Mouse (Mus musculus): Measurements from ENCODE around the gene Med25.

Gene Med25

DNA sequence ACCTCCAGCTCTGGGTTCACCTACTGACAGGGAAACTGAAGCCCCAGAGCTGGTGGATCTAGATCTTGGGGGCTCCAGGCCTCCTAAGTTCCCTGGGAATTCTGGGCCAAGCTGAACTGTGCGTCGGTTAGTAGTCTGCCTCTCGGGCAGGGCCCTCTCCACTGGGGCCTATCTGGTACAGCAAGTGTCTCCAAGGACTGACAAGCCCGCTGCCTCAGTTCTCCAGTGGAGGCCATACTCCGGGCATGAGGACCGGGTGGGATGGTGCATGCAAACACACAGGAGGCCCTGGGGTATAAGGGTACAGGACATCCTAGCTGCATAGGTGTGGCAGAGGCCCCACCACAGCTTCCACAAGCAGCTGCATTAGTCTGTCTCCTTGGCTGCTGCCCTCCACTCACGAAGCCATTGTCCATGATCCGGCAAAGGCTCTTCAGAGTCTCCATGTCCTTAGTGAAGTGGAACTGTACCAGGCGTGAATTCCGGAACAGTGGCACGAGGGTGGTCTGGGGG, 28.5 kb downstream of the Med25 start:
- DNase-seq (ENCODE audit: low read depth, low spot score) = no peak

DNA sequence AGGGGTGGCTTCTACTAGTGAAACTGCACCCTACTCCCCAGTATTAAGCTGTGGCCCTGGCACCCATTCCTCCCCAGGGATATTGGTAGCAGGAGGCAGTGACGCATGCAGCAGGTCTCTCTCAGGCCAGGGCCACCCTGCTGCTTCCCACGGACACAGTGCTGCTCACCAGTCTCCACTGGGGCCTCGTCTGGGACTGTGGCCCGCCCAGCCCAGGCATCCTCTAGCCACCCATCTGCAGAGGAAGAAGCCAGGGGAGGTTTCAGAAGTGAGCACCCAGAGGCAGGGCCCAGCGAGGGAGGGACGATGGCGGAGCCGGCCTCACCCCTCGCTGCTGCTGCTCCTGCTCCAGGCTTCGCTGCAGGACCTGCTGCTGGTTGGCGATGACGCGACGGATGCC, 29.3 kb downstream of the Med25 start:
- no peak for DNase-seq (ENCODE audit: low read depth, low spot score)

DNA sequence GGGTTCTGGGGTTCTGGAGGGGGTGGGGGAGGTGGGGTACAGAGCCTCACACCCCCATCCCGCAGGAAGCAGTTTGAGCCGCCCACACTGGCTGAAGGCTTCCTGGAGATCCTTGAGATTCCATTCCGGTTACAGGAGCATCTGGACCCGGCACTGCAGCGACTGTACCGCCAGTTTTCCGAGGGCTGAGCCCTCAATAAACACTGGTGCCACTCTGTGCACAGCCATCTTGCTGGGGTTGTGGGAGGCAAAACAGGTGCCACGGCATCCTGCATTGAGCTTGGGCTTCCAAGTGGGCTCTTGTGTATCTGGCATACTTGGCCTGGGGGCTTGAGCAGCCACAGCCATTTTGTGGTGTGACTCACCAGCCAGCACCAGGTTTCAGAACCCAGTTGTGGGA, 30.1 kb downstream of the Med25 start:
- DNase-seq (ENCODE audit: low read depth, low spot score) = no peak

DNA sequence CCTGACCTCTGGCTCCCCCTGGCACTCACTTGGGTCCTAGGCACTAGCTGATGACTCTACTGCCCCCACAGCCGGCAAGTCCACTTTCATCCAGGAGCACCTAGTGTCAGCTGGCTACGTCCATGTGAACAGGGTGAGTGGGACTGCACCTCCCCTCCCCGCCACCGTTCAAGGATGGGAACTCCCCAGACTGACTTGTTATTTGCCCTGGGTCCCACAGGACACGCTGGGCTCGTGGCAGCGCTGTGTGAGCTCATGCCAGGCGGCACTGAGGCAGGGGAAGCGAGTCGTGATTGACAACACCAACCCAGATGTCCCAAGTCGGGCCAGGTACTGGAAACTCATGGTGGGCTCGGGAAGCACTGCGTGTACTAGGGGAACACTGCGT, 31.1 kb downstream of the Med25 start:
- DNase-seq (ENCODE audit: low read depth, low spot score) = no peak

DNA sequence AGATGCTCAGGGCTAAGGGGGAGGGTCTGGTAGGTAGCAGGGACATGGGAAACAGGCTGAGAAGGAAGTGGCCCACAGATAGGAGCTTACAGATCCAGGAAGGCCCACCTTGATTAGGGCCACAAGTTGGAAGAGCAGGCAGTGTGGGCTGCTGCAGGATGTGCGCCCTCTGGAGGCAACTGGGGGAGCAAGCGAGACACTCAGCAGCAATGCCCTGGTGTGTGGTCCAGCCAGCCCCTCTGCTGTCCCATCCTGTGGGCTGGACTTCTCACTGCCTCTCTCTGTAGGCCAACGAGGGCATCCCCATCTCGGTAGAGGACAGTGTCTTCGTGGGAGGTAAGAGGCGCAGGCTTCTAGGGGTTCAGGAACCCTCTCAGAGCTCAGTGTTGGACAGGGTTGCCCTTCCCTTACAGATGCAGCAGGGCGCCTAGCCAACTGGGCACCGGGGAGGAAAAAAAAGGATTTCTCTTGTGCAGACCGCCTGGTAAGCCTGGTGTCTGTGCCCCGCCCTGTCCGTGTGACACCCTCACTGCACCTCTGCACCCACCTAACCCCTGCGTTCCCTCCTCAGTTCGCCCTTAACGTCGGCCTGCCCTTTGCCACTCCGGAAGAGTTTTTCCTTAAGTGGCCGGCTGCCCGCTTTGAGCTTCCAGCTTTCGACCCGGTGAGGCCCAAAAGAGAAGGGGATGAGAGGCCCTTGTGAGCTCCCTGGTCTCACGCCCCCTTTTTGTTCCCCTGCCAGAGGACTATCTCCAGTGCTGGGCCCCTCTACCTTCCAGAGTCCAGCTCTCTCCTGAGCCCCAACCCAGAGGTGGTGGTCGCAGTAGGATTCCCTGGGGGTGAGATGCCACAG, 31.7 kb downstream of the Med25 start:
- DNase-seq (ENCODE audit: low read depth, low spot score) = peak; percentile 61

DNA sequence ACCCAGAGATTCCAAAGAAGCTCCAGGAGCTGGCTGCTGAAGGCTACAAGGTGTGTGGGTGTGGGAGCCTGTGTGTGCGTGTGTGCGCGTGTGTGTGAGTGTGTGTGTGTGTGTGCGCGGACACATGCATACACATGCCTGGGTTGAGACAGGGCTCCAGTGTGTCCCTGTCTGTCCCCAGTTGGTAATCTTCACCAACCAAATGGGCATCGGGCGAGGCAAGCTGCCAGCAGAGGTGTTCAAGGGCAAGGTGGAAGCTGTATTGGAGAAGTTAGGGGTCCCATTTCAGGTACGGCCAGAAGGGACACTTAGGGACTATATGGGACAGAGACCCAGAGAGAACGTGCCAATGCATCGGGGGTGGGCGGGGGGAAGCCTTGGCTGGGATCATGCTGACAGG, 32.6 kb downstream of the Med25 start:
- no peak for DNase-seq (ENCODE audit: low read depth, low spot score)

DNA sequence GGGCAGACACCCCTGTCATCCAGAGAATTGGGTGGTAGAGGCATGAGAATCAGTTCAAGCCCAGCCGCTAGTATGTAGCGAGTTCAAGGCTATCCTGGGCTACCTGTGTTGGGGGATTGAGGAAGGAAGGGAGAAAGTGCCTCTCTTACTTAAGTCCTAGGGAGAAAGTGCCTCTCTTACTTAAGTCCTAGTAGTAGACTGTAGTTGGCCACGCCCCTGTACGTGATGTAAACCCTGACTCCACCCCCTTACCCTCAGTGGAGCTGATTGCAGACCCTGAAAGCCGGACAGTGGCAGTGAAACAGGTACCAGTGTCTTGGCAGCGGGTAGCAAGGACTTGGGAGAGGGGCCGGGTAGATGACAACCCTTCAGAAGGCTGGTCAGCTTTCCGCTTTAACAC, 34.6 kb downstream of the Med25 start:
- peak; percentile 63 for DNase-seq (ENCODE audit: low read depth, low spot score)

DNA sequence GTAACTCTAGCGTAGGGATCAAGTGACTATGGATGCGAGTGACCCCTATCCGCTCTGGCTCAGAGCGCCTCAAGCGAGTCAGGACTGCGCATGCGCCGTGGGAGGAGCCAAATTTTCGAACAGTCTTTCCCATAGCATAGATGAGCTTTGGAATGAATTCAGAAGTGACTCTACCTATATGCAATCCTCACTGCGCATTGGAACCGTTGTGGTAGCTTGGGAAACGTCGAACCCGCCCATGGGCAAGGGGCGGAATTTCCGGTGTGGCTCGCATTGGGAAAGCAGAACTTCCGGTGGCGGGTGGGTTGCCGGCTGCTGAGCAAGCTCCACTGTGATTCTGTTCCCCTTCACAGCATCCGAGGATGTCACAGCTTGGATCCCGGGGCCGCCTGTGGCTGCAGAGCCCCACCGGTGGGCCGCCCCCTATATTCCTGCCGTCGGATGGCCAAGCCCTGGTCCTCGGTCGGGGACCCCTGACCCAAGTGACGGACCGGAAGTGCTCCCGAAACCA, 35.4 kb downstream of the Med25 start, which contains the start of gene Pnkp:
Gene Pnkp (plus strand): TSS at position 98 of the 511 bp plus-strand sequence.
- peak; percentile 86 for DNase-seq (ENCODE audit: low read depth, low spot score)

DNA sequence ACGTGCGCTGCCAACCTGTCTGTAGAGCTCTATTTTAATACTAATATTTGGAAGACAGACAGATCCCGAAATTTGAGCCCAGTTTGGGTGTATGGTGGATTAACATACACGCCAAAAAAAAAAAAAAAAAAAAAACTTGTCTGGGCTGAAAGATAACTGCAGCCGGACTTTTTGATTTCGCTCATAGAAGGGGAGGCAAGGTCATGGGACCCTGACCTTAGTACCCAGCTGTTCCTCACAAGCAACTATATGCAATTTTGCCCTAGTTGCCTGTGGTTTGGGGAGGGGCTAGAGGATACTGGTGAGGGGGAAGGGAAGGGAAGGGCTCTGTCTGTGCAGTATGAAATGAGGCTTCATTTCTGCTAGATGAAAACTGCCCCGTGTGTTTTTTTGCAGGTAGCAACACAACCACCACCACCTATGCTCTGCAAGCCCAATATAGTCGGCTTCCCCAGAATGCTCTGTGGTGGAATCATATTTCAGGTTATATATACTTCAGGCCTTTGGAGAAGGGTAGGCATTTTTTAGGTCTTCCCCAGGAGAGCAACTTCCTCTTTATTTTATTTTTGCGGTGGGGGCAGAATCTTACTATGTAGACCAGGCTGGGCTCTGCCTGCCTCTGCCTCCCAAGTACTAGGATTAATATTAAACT, 36.1 kb downstream of the Med25 start:
- DNase-seq (ENCODE audit: low read depth, low spot score) = no peak

DNA sequence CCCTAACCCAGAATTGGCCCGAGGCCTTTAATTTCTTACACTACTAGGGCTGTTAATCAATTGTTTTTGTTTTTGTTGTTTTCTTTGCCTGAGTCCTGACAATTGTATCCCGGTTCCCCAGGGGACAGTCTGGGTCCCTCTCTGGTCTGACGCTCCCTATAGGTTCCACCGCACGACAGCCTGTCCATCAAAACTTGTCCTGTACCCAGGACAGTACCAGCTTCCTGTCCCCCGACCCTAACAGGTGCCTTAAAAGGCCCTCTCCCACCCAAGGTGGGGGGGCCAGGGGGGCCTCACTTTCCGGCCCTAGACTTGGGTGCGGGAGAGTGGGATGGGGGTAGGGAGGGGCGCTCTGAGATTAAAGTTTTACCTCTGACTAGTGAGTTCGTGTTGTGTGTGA, 37.5 kb downstream of the Med25 start:
- no peak for DNase-seq (ENCODE audit: low read depth, low spot score)

DNA sequence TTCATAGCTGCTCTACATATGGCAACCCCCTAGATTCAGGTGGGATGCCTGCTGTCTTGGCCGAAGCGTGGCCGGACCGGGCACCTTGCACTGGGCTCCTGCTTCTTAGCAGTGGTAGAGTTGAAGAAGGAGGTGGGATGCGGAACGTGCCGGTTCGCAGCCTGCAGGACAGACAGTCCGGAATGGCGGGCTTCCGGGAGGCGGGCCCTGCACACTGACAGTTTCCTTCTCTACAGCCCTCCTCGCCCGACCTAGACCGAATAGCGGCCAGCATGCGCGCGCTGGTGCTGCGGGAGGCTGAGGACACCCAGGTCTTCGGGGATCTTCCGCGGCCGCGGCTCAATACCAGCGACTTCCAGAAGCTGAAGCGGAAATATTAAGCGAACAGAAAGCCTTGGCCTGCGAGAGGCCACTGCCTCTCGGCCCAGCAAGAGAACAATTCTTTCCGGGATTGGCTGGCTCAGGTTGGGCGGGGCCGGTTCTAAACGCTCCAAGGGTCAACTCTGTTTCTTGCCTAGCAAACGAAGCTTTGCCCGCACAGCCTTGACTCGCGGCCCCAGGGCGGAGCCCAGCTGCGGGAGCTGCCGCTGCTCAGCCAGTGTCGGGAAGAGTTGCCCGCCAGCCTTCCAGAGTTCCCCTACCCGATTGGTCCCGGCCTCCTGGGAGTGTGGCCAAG, 38.0 kb downstream of the Med25 start:
- DNase-seq (ENCODE audit: low read depth, low spot score) = peak; percentile 82

DNA sequence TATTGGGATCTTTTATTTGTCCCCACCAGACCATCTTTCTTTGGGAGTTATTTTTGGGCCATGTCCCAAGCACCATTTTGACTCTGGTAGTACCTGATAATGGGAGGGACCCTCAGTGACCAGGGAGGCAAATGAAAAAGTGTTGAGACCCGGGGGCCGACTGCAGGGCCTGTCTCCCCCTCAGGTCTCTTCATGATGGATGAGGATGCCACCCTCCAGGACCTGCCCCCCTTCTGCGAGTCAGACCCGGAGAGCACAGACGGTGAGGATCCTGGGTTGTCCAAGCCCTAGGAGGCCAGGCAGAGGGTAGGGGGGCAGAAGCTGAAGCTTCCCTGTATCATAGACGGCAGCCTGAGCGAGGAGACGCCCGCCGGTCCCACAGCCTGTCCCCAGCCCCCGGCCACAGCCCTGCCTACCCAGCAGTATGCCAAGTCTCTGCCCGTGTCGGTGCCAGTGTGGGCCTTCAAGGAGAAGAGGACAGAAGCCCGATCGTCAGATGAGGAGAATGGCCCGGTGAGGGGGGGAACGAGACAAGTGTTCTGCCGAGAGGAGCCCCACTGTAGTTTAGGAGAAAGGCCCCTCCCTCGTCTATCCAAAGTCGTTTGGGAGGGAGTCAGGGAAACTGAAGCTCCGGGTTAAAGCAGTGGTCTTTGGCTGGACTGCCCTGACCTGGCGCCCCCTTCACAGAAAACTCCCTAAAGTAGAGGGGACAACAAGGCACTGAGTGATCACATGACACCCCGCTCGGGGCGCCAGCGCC, 38.7 kb downstream of the Med25 start:
- DNase-seq (ENCODE audit: low read depth, low spot score) = no peak

DNA sequence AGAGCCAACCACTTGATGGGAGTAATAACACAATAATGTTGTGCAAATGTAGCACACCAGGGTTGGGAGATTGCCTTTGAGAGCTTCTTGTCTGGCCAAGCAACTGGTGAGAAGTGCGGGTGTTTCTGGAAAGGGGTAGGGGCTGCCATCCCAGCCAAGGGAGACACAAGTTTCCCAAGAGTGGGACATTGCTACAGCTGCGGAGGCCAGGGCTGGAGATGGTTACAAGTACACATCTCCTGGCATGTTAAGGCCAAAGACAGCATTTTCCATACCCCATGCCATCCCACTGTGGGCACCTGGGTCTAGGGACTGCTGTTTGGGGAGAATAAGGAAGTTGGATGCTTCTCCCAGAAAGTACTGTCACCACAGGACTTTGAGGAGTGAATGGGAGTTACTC, 39.4 kb downstream of the Med25 start:
- DNase-seq (ENCODE audit: low read depth, low spot score) = no peak

DNA sequence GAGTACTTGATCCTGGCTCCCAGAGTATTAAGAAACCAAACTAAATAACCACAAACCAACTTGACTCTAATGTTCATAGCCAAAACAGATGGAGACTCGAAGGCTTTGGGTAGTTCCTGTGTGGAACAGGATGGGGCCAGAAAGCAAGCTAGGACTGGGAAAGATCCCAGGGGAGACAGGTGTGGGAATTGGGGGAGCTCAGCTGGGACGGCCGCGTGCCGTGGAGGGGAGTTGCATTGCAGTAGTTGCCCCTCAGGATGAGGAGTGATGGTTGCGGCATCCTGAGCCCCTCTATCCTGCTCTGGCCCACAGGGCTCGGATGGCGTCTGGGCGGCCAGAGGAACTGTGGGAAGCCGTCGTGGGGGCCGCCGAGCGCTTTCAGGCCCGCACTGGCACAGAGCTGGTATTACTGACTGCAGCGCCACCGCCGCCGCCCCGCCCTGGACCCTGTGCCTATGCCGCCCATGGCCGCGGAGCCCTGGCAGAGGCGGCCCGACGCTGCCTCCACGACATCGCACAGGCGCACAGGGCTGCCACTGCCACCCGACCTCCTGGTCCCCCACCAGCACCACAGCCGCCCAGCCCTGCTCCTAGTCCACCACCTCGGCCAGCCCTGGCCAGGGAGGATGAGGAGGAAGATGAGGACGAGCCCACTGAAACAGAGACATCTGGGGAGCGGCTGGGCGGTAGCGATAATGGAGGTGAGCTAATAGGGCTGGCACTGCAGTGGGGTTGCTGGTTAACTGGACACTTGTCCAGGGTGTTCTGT, 40.1 kb downstream of the Med25 start:
- DNase-seq (ENCODE audit: low read depth, low spot score) = no peak

DNA sequence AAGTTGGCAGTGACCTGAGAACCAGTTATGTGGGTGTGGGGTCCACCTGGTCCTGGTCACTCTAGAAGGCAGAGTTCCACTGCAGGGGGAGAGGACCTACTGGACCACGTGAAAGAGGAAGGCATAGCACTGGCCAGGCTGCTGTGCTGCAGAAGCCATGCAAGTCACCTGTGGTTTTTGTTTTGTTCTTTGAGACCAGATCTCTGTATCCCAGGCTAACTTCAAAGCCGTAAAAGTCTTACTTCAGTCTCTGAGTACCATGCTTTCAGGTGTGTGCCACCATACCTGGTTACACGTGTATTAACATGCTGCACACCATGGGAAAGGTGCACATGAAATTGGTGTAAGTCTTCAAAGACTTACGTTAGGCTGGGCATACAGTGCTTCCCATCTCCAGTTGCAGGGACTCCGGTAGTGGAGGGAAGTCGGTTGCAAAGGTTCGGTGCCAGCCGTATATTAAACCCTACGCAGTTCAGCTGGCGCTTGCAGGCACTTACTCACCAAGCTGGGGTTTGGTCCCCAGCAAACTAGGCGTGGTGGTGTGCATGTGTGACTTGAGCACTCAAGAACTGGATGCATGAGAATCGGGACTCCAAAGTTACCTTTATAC, 40.8 kb downstream of the Med25 start:
- DNase-seq (ENCODE audit: low read depth, low spot score) = no peak

DNA sequence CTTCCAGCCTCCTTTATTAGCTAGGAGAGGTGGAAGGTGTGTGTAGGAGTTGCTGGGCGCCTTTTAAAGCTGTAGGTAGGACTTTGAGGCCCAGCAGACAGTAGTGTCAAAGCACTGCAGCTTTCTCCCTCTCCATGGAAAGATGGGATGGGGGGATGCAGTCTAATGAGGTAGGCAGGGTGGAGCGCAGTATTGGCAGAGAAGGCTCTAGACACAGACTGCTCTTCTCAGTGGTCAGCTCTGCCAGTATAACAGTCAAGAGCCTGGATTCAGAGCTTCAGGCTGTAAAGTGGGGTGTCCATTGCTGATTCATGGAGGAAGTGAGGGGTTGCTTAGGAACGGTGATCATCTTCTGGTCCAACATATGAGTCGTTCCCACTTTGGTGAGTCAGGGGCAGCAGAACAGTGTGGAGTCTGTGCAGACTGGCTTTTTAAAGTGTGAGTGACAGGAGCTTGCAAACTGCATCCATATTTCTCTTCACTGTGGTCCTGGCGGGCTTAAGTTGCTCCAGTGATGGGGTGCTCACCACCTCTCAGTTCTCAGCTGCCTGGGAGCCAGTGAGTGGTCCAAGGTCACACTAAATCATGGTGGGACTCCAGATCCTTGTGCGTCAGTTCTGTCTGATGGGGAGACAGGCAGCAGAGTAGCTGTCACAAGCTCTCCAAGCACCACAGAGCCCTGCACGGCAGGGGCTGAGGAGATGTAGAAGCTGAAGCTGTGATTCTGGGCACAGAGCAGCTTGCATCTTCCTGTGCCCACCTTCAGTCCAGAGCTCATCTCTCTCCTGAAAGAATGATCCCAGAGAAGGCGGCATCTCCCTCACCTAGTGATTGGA, 41.5 kb downstream of the Med25 start:
- DNase-seq (ENCODE audit: low read depth, low spot score) = no peak

DNA sequence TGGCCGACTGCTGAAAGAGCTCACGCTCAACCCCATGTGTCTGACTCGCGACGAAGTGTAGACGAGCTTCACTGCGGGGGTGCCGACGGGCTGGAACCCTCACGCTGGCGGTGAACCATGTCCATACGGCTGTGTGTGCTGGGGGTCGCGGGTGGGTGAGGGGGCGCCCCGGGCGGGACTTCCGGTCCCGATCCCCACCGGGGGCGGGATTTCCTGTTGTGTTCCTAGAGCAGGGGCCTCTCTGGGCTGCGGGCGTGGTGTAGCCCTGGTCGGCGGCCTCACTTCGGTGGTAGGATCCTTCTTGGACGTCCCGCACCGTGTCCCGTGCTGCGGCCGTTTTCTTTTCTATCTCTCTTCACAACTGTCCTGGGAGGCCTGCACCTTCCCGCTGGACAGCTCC, 42.4 kb downstream of the Med25 start:
- peak; percentile 75 for DNase-seq (ENCODE audit: low read depth, low spot score)

DNA sequence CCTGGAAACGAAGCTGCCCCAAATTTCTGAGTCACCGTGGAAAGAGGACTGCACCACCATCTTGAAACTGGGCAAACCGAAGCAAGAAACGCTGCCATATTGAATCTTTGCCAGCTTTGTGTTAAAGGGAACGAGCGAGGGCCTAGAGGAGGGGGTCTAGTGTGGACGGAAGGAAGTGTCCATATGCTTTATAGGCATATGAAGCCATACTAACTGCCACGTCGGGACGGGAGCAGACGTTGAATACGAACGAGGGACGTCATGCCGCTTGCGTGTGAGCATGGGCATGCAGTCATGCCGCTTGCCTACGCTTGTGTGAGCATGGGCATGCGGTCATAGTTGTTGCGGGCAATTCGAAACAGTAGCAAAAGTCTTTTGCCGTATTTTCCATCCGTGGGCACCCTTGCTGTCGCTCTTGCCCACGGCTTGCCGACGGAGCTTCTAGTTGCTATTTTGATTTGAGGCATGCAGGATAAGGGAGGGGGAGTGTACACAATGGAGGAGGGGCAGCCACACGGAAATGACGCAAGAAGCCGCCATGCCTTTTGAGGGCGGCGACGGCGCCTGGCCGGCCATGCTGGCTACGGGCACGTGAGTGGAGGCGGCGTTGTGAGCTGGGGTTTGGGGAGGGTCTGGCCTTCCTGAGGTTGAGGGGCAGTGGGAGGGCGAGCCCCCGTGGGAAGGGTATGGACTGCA, 42.9 kb downstream of the Med25 start:
- peak; percentile 96 for DNase-seq (ENCODE audit: low read depth, low spot score)
